ENCODE assay signal across 14 mouse cellular contexts in the genomic region with DNA sequence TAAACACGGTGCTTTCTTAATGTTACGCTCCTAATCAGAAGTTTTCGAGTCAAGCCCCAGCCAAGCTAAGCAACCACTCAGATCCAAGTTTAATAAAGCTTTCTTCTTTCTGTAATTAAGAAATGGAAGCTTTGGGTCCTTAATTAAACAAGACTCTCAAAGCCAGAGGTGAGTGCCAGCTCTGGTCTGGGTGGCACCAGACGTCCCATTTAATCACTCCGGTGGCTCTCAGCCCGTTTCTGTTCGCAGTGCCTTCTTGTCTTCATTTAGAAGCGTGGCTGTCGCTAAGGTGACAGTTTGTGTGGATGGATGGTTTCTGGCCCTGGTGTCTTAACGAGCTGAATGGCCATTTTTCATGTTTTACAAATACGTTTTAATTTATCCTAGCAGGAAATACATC.
A peak's percentile ranks its signal among the peaks of the same experiment; 100 is the strongest.
DNase-seq lines count a peak whose midpoint lies in the region; ATAC-seq lines count a peak whose summit lies in the region.
"Had no signal": no experiment of that assay in that cellular context is flagged by ENCODE, and none has a peak within 500 bp of the region (broad histone marks: within the 10 kb centered on the region; RNA-seq: fewer than 3 reads in every experiment).

No protein-coding gene starts in this region.

- WGBS in midbrain, embryonic 14.5 days = 61% methylated on average over 11 of the region's 11 CpGs
- 48% methylated on average over 11 of the region's 11 CpGs for WGBS in midbrain, embryonic 16.5 days
- 21% methylated on average over 11 of the region's 11 CpGs for WGBS in forebrain, embryonic 16.5 days
- 62% methylated on average over 11 of the region's 11 CpGs for WGBS in limb, embryonic 10.5 days

- no peak overlapping the region for H3K27ac ChIP-seq in midbrain, embryonic 14.5 days (replicated peaks; ENCODE audit: low read depth, low read length)
- H3K27ac ChIP-seq in midbrain, embryonic 16.5 days (ENCODE audit: low read length) = no peak overlapping the region
- H3K27ac ChIP-seq in forebrain, embryonic 16.5 days (ENCODE audit: low read length) = peak overlapping the region; percentile 9; the same call in 1 of the 2 replicates
- H3K27ac ChIP-seq in limb, embryonic 10.5 days = no peak overlapping the region
- H3K27ac ChIP-seq: macrophage; neural tube, embryonic 12.5 days; stomach, embryonic 15.5 days had no signal

- H3K27me3 ChIP-seq in midbrain, embryonic 14.5 days (ENCODE audit: control insufficient read depth, insufficient read depth, low read length) = no peaks in the 10 kb centered on the region
- H3K27me3 ChIP-seq in midbrain, embryonic 16.5 days (ENCODE audit: control insufficient read depth, insufficient read depth, low read depth, low read length) = no peaks in the 10 kb centered on the region
- H3K27me3 ChIP-seq in forebrain, embryonic 16.5 days (replicated peaks; ENCODE audit: control insufficient read depth, insufficient read depth, low read length) = no peaks in the 10 kb centered on the region
- H3K27me3 ChIP-seq in limb, embryonic 10.5 days (ENCODE audit: low read depth, poor library complexity, severe bottlenecking) = no peaks in the 10 kb centered on the region
- H3K27me3 ChIP-seq: intestine, embryonic 15.5 days; midbrain, embryonic 13.5 days; neural tube, embryonic 12.5 days; stomach, embryonic 15.5 days had no signal

- ATAC-seq in midbrain, embryonic 14.5 days (ENCODE audit: low FRiP score, low TSS enrichment) = no peak
- no peak for ATAC-seq in midbrain, embryonic 16.5 days
- ATAC-seq in forebrain, embryonic 16.5 days = peak; percentile 77
- ATAC-seq: midbrain, embryonic 13.5 days had no signal

- 0 out of 2 replicates have a peak, but pooled peaks cover 4% of the 10 kb centered on the region for H3K4me1 ChIP-seq in midbrain, embryonic 14.5 days (ENCODE audit: control insufficient read depth, insufficient read depth, low read length)
- H3K4me1 ChIP-seq in midbrain, embryonic 16.5 days (ENCODE audit: control insufficient read depth, insufficient read depth, low read length) = no peaks in the 10 kb centered on the region; the same call in 1 of the 2 replicates
- H3K4me1 ChIP-seq in forebrain, embryonic 16.5 days (replicated peaks; ENCODE audit: control insufficient read depth, insufficient read depth, low read length) = peaks cover 26% of the 10 kb centered on the region
- H3K4me1 ChIP-seq in limb, embryonic 10.5 days = no peaks in the 10 kb centered on the region; the same call in 1 of the 2 replicates
- H3K4me1 ChIP-seq: intestine, embryonic 15.5 days; stomach, embryonic 15.5 days had no signal

- H3K9me3 ChIP-seq in midbrain, embryonic 14.5 days (ENCODE audit: control insufficient read depth, low read length) = no peaks in the 10 kb centered on the region
- H3K9me3 ChIP-seq in midbrain, embryonic 16.5 days (replicated peaks; ENCODE audit: control insufficient read depth, low read length, poor library complexity, severe bottlenecking) = no peaks in the 10 kb centered on the region
- H3K9me3 ChIP-seq in forebrain, embryonic 16.5 days (ENCODE audit: control insufficient read depth, low read length) = no peaks in the 10 kb centered on the region
- H3K9me3 ChIP-seq in limb, embryonic 10.5 days (replicated peaks) = no peaks in the 10 kb centered on the region
- H3K9me3 ChIP-seq: intestine, embryonic 15.5 days; midbrain, embryonic 13.5 days; neural tube, embryonic 12.5 days; stomach, embryonic 15.5 days had no signal

- H3K4me2 ChIP-seq in midbrain, embryonic 14.5 days (ENCODE audit: low read length) = no peak overlapping the region
- H3K4me2 ChIP-seq in midbrain, embryonic 16.5 days (ENCODE audit: low read length) = no peak overlapping the region
- no peak overlapping the region for H3K4me2 ChIP-seq in forebrain, embryonic 16.5 days (ENCODE audit: low read length)
- H3K4me2 ChIP-seq: midbrain, embryonic 13.5 days; neural tube, embryonic 12.5 days; stomach, embryonic 15.5 days had no signal

- peak; percentile 9 for DNase-seq in heart, postnatal 4 days
- no peak for DNase-seq in heart, adult 9 months (ENCODE audit: low spot score in 2 of 2)
- DNase-seq in midbrain, embryonic 14.5 days = peak; percentile 52
- peak; percentile 10 to 29 for DNase-seq in layer of hippocampus, postnatal 36 days
- DNase-seq in limb, embryonic 10.5 days (ENCODE audit: low spot score) = no peak
- DNase-seq: liver; spleen, adult 18-20 months had no signal

- no peak overlapping the region for H3K9ac ChIP-seq in midbrain, embryonic 14.5 days (replicated peaks; ENCODE audit: low read length)
- no peak overlapping the region for H3K9ac ChIP-seq in midbrain, embryonic 16.5 days (ENCODE audit: low read depth, low read length)
- no peak overlapping the region for H3K9ac ChIP-seq in forebrain, embryonic 16.5 days (replicated peaks; ENCODE audit: low read depth, low read length)
- H3K9ac ChIP-seq: intestine, embryonic 15.5 days; midbrain, embryonic 13.5 days; neural tube, embryonic 12.5 days; stomach, embryonic 15.5 days had no signal

- no peak overlapping the region for H3K4me3 ChIP-seq in midbrain, embryonic 14.5 days (replicated peaks; ENCODE audit: low read depth, low read length)
- no peak overlapping the region for H3K4me3 ChIP-seq in midbrain, embryonic 16.5 days (ENCODE audit: low read depth, low read length)
- H3K4me3 ChIP-seq in forebrain, embryonic 16.5 days (replicated peaks; ENCODE audit: low read length) = no peak overlapping the region
- no peak overlapping the region for H3K4me3 ChIP-seq in limb, embryonic 10.5 days
- H3K4me3 ChIP-seq: intestine, embryonic 15.5 days; midbrain, embryonic 13.5 days; neural tube, embryonic 12.5 days; stomach, embryonic 15.5 days had no signal

- H3K36me3 ChIP-seq in midbrain, embryonic 14.5 days (ENCODE audit: control insufficient read depth, insufficient read depth, low read length) = no peaks in the 10 kb centered on the region
- no peaks in the 10 kb centered on the region for H3K36me3 ChIP-seq in midbrain, embryonic 16.5 days (ENCODE audit: control insufficient read depth, insufficient read depth, low read length)
- no peaks in the 10 kb centered on the region for H3K36me3 ChIP-seq in forebrain, embryonic 16.5 days (ENCODE audit: control insufficient read depth, insufficient read depth)
- peaks cover 15% of the 10 kb centered on the region for H3K36me3 ChIP-seq in limb, embryonic 10.5 days
- H3K36me3 ChIP-seq: intestine, embryonic 15.5 days; midbrain, embryonic 13.5 days; stomach, embryonic 15.5 days had no signal

Comparison
In these comparisons a context has a peak if more than half of its experiments do, and no peak if none do; other contexts are left out.
1. DNase-seq: peak in heart, postnatal 4 days (single experiment), midbrain, embryonic 14.5 days (single experiment) and layer of hippocampus, postnatal 36 days (2 of 2); none in heart, adult 9 months (0 of 2) and limb, embryonic 10.5 days (single experiment).